ENCODE assay signal across 12 mouse cellular contexts in genomic region chr19:17856741-17857140, GRCm38 (mm10). TPM values are rescaled to one million over a fixed set of nuclear protein-coding genes. Genes with fewer than 3 reads are reported as not detected.
DNase-seq lines count a peak whose midpoint lies in the region; ATAC-seq lines count a peak whose summit lies in the region.
"Had no signal": no experiment of that assay in that cellular context is flagged by ENCODE, and none has a peak within 500 bp of the region (broad histone marks: within the 10 kb centered on the region; RNA-seq: fewer than 3 reads in every experiment).

No protein-coding gene starts in this region.

- peak; percentile 69; the same call in 1 of the 2 replicates for ATAC-seq in frontal cortex, adult (ENCODE audit: low TSS enrichment)
- ATAC-seq: inflammation-experienced regulatory T-cells, adult 6 months had no signal

- no peak for DNase-seq in frontal cortex, postnatal 14 days (ENCODE audit: low spot score in 2 of 2)
- peak; percentile 60 for DNase-seq in layer of hippocampus, adult 11-12 months (ENCODE audit: low spot score)
- no peak for DNase-seq in layer of hippocampus, postnatal 25 days (ENCODE audit: extremely low spot score in 1 of 2, low spot score in 1 of 2)
- peak; percentile 37 to 54 for DNase-seq in right cerebral cortex, adult 2 months (ENCODE audit: low spot score in 2 of 2)
- DNase-seq in right cerebral cortex, postnatal 4 days, result no peak
- peak; percentile 3 for DNase-seq in right cerebral cortex, postnatal 25 days
- no peak for DNase-seq in urinary bladder, postnatal 25 days (ENCODE audit: low spot score)
- DNase-seq: cerebellum, adult 9-11 months; thymus, postnatal 25 days had no signal

RNA-seq across cellular contexts. Expression of gene Pcsk5, which starts 19.3 kb away (rescaled TPM):
- total RNA-seq in layer of hippocampus, postnatal 25 days (2021), result 10 to 100 TPM; 12.7 to 15.5 TPM
- total RNA-seq: megakaryocyte-erythroid progenitor cell, adult 5-6 weeks had no signal

Comparison
In these comparisons a context has a peak if more than half of its experiments do, and no peak if none do; other contexts are left out.
1. DNase-seq: peak in layer of hippocampus, adult 11-12 months (single experiment), right cerebral cortex, adult 2 months (2 of 2) and right cerebral cortex, postnatal 25 days (single experiment); none in frontal cortex, postnatal 14 days (0 of 2), layer of hippocampus, postnatal 25 days (0 of 2), right cerebral cortex, postnatal 4 days (single experiment) and urinary bladder, postnatal 25 days (single experiment).